Mouse (Mus musculus) bone marrow macrophage, adult 2 months (primary cell): ENCODE measurements around the gene Olfr933. TPM values are rescaled to one million over a fixed set of nuclear protein-coding genes. Genes with fewer than 3 reads are reported as not detected.

Source experiments
- H3K27ac ChIP-seq: 2 replicates; pipeline ENCODE4 v1.5.1; 2012; ENCODE audit warnings: low read depth, low read length; ENCODE audit not compliant: insufficient read depth
- H3K4me1 ChIP-seq: 2 replicates; pipeline ENCODE4 v1.6.1; 2012; ENCODE audit warnings: low read length; ENCODE audit not compliant: control insufficient read depth, insufficient read depth
- H3K4me3 ChIP-seq: 2 replicates; pipeline ENCODE4 v1.5.1; 2012; ENCODE audit warnings: mild to moderate bottlenecking, low read length, moderate library complexity; ENCODE audit not compliant: insufficient read depth
- CTCF ChIP-seq: IDR thresholded peaks from 2 replicates; pipeline ENCODE4 v1.5.1; 2012; ENCODE audit warnings: low read depth, mild to moderate bottlenecking, low read length, moderate library complexity
- POLR2A ChIP-seq: IDR thresholded peaks from 2 replicates; pipeline ENCODE4 v1.6.1; 2012; ENCODE audit warnings: mild to moderate bottlenecking, low read depth, low read length, borderline replicate concordance
- polyA plus RNA-seq: library from polyadenylated mRNA; stranded (reverse); fragments of >200 nt; gene quantifications from 2 replicates; pipeline ENCODE4 v1.2.4, GENCODE M21; 2012; ENCODE audit not compliant: missing spikeins, insufficient read depth, insufficient read length

Olfr933 gene
- polyA plus RNA-seq, result not detected in 2 replicates

- no peak within 1 kb of the TSS for H3K27ac ChIP-seq
- H3K4me3 ChIP-seq, result no peak within 1 kb of the TSS
- no peaks in the 10 kb centered on the region for H3K4me1 ChIP-seq
- TF ChIP-seq CTCF (no peak), POLR2A (no peak)
These were observed at the start of gene Olfr933 for GRCm38 (mm10) chr9:38972013-38972412. Gene Olfr933 (plus strand): TSS chr9:38972313.

- Histone ChIP-seq H3K27ac (no peak within 1 kb of the TSS), H3K4me3 (no peak within 1 kb of the TSS), H3K4me1 (peaks cover 2% of the 10 kb centered on the region; the same call in 1 of the 2 replicates)
- TF ChIP-seq POLR2A, result no peak
- TF ChIP-seq CTCF, result no peak
These were observed 42.6 kb upstream of the Olfr933 start, which contains the start of gene Olfr930 for GRCm38 (mm10) chr9:38929509-38929908. Gene Olfr930 (plus strand): TSS chr9:38929809.

DNA sequence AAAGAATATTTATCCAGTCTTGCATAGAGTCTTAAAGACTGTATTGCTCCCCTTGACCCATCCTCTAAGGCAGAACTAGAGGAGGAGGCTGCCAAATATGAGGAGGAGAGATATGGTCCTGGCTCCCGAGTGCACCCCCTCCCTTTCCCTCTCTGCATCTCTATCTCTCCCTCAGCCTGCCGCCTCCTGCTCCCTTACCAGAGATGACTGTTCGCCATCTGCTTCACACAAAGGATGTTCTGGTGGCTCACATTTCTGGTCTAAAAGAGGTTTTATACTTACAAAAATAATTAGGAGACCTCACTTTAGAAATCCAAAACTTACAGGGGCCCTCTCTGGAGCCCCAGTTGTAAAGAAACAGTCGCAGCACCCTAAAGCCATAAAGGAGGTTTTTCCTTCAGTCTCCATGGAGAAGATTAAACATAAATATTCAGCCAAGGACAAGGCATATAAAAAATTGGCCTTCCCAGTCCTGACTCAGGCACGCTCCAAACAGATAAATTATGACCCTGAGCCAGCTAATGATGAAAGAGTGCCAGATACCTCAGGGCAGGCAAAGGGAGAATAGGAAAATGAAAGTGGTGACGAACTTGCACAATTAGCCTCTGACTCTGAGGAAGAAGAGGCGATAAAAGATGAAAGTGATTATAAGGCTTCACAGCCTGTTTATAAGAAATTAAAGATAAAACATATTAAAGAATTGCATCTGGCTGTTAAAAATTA lies 18.6 kb upstream of the Olfr933 start:
- Histone ChIP-seq H3K27ac (no peak overlapping the region), H3K4me1 (peaks cover 21% of the 10 kb centered on the region), H3K4me3 (no peak overlapping the region)
- TF ChIP-seq POLR2A, result no peak
- TF ChIP-seq CTCF, result no peak

GRCm38 (mm10) chr9:38954124-38954416 lies 18.0 kb upstream of the Olfr933 start:
- H3K27ac ChIP-seq, result no peak overlapping the region
- no peak for TF ChIP-seq POLR2A
- no peak for TF ChIP-seq CTCF
- no peak overlapping the region for H3K4me3 ChIP-seq
- peaks cover 19% of the 10 kb centered on the region for H3K4me1 ChIP-seq

DNA sequence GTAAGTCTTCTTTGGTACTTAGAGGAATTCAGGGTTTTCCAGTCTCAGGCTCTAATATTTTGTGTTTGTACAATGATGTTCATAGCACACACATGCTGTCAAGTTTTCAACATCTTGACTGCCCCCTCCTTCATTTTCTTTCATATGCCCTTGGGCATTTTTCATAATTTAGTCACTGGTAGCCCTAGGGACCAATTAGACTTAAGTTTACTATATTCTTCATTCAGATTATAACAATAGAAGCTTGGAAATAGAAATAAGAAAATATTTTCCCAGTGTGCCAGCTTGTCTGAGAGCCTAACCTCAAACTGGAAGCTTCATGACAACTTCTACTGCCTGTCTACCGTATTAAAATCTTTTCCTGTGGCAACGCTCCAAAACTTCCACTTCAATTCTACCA lies 16.1 kb downstream of the Olfr933 start, which contains the start of gene Olfr934:
Gene Olfr934, minus strand, starts transcription at position 101 of the 400 bp plus-strand sequence.
- no peak for TF ChIP-seq CTCF
- TF ChIP-seq POLR2A, result no peak
- Histone ChIP-seq H3K27ac (no peak within 1 kb of the TSS), H3K4me3 (no peak within 1 kb of the TSS), H3K4me1 (no peaks in the 10 kb centered on the region)

GRCm38 (mm10) chr9:38999583-38999982 lies 27.5 kb downstream of the Olfr933 start, which contains the start of gene Olfr935:
Gene Olfr935 (minus strand): TSS chr9:38999683.
- no peak for TF ChIP-seq POLR2A
- no peak for TF ChIP-seq CTCF

GRCm38 (mm10) chr9:39023277-39023676 lies 51.2 kb downstream of the Olfr933 start, which contains the start of gene Olfr146:
Gene Olfr146 (minus strand): TSS chr9:39023377.
- TF ChIP-seq POLR2A (no peak), CTCF (no peak)
- Histone ChIP-seq H3K4me1 (no peaks in the 10 kb centered on the region), H3K27ac (no peak within 1 kb of the TSS), H3K4me3 (no peak within 1 kb of the TSS)

More at GRCm38 (mm10) chr9:38999583-38999982, 27.5 kb downstream of the Olfr933 start, which contains the start of gene Olfr935:
- no peak within 1 kb of the TSS for H3K27ac ChIP-seq
- no peaks in the 10 kb centered on the region for H3K4me1 ChIP-seq
- H3K4me3 ChIP-seq, result no peak within 1 kb of the TSS

Other genes with a start within 250 kb of the Olfr933 start
- 1.5 and 2.6 TPM in 2 replicates for gene Olfr920, start 220.0 kb upstream of the Olfr933 start, polyA plus RNA-seq
- not detected in 2 replicates for gene Olfr921, start 199.2 kb upstream of the Olfr933 start, polyA plus RNA-seq
- gene Olfr922, start 157.7 kb upstream of the Olfr933 start, polyA plus RNA-seq, result not detected in 2 replicates
- not detected in 2 replicates for gene Olfr923, start 145.8 kb upstream of the Olfr933 start, polyA plus RNA-seq
- gene Olfr924, start 127.9 kb upstream of the Olfr933 start, polyA plus RNA-seq, result not detected in 2 replicates
- gene Olfr26, start 117.3 kb upstream of the Olfr933 start, polyA plus RNA-seq, result not detected in 2 replicates
- gene Olfr926, start 95.2 kb upstream of the Olfr933 start, polyA plus RNA-seq, result not detected in 2 replicates
- not detected in 2 replicates for gene Olfr930, start 42.5 kb upstream of the Olfr933 start, polyA plus RNA-seq
- gene Olfr934, start 16.0 kb downstream of the Olfr933 start, polyA plus RNA-seq, result not detected in 2 replicates
- not detected in 2 replicates for gene Olfr935, start 27.4 kb downstream of the Olfr933 start, polyA plus RNA-seq
- gene Olfr146, start 51.1 kb downstream of the Olfr933 start, polyA plus RNA-seq, result not detected in 2 replicates
- gene Olfr937, start 92.6 kb downstream of the Olfr933 start, polyA plus RNA-seq, result not detected in 2 replicates
- not detected in 2 replicates for gene Olfr938, start 106.6 kb downstream of the Olfr933 start, polyA plus RNA-seq
- gene Olfr27, start 155.8 kb downstream of the Olfr933 start, polyA plus RNA-seq, result not detected in 2 replicates
- gene Olfr943, start 194.0 kb downstream of the Olfr933 start, polyA plus RNA-seq, result 0.24 TPM in 1 of 2 replicates, not detected in the other
- not detected in 2 replicates for gene Olfr944, start 229.6 kb downstream of the Olfr933 start, polyA plus RNA-seq